Mouse (Mus musculus) mesoderm, embryonic 11.5 days (tissue): ENCODE results near the gene Melk.
A peak's percentile ranks its signal among the peaks of the same experiment; 100 is the strongest.

Source experiments
- DNase-seq: peaks from one replicate; pipeline ENCODE4 v3.0.0-alpha.2; 2012; ENCODE audit warnings: low read depth, low spot score

The Melk gene

DNA sequence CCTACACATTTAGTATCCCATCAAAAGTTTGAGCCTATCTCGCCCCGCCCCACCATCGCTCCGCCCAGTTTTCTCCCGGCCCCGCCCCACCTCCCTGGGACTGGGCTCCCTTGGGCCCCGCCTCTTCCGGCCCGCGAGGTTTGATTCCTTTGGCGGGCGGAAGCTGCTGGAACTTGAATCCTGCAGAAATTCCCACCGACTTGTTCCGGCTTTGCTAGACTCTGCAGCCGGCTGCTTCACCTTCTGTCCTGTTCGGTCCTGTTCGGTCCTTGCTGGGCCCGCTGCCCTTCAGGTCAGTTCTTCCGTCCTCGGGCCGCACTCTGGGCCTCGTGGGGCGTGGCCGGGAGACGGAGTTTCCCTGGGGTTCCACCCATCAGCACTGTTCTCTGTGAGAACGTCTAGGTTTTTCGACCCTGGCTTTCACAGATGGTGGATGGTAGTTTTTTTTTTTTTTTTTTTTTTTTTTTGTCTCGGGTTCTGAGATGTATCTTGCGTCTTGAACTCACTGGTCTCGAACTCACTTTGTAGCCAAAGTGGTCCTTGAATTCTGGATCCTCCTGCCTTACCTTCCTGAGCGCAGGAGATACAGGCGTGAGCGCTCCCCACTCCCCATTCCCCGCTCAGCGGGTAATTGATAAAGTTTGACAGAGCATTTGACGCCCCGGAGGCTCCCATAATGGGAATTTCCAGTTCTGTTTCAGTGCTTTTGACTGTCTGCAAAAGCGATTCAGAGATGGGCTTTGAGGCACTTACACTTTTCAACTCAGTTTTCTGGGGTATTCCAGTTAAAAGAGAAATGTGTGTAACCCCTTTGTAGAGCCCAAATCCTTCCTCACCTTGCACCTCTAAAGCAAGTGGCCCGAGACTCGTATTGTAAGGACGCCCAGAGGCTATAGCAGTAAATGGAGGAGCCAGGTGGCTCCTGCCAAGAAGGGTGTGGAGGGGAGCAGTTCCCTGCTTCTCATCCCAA is at the start of gene Melk:
TSS of gene Melk (plus strand) at position 96 of the 970 bp plus-strand sequence.
- DNase-seq = peak; percentile 90

DNA sequence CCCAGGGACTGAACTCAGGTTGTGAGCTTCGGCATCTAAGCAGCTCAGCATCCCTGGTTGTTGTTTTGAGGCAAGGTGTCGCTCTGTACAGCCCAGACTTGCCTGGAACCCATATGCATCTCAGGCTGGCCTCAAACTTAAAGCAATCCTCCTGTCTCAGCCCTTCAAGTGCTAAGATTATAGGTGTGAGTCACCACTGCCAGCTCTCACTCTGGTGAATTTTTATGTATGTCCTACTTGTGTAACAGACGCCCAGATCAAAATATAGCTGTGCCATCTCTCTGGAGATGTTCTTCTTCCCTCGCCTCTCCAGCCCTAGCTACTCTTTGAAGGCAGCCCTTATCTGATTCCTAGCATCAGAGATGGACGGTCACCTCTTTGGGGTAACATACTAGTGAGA is 49.2 kb upstream of the Melk start:
- no peak for DNase-seq

DNA sequence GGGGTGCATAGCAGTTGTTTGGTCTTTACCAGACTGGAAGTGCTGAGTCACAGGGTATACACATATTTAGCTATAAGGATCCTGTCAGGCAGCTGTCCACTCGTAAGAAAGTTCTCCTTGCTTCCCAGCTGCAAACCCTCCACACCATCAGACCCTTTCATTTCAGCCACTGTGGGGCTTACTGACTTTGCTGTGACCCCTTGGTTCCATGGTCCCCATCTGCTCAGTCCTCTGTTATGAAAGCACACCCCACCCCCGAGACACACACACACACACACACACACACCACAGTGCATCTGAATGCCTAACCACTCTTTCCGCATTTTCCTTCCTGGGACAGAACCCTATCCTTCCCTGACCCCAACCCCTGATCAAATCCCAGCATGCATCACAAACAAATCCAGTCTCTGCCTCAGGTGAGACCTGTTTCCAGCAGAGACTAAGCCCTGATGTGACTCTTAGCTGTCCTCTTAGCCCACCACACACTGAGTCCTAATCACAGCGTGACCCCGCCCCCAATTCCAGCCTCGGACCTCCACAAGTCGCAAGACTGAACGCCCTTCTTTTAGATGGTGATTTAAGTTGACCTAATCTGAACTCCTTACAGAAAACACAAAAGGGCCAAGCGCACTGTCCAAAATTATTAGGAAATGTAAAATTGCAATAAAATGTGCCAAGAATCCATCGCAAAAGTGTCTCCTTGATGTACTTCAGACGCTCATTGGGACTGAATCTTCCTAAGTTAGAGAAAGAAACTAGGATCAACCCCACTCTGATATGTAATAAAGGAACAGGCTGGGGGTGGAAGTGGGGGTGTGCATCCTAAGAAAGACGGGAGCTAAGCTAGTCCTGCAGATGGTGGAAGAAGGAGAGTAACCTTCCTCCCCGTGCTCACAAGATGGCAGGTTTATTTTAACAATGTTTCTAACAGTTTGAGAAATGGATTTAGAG is 48.4 kb upstream of the Melk start:
- DNase-seq = peak; percentile 16

DNA sequence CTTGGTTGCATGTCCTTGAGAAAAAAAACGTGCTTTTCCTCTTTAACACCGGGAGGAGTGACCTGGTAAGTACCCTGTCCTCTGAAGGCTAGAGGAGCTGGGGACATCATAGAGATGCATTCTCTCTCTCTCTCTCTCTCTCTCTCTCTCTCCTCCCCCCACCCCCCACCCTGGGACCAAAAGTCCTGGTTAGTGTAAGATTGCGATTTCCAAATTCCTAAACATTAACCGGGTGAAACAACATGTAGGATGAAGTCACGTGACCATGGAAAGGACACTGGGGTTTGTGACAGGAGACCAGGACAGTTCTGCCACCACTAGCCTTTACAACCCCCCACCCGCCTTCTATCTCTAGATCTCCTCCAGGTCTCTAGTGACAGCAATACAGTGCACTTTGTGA is 47.5 kb upstream of the Melk start:
- DNase-seq = no peak

DNA sequence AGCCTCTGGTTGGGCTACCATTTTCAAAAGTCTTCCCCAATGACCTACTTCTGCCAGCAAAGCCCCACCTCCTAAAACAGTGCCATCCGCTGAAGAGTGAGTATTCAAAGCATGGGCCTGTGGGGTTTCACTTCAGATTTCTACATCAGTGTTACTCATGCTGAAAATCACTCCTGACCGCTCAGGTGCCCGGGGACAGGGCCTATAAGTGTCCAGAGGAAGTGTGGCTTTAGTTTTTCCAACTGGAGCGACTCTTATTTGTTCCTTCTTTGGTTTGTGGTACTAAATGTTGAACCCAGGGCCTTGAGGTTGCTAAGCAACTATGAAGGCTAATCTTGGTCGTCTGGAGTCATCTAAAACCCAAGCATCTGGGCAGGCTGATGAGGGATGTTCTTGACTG is 46.1 kb upstream of the Melk start:
- no peak for DNase-seq

DNA sequence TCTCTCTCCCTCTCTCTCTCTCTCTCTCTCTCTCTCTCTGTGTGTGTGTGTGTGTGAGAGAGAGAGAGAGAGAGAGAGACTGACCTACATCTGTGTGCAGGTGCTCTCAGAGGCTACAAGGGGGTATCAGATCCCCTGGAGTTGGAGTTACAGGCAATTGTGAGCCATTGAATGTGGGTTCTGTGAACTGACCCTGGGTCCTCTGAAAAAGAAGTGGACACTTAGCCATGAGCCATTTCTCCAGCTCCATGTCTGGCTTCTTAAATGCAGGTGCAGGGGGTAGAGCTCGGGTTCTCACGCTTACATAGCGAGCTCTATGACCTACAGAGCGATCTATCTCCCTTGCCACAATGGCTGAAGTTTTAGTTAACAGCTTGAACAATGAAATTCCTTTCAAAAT is 41.5 kb upstream of the Melk start:
- no peak for DNase-seq

DNA sequence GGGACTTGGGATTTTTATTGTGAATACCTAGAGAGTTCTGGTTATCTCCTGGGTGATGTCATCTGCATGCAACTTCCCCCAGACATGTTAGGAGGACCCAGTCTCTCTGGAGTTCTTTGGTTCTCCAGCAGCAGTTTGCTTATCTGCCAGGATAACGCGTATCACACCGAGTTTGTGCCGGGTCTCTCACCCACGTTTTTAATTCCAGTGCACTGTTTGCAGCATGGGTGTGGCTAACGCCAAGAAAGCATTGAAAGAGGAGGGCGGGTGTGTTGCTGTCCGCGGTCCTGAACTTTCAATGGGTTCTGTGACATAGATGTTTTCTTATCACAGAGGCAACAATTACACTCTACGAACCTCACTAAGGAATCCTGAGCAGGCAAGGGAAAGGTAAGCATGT is 40.4 kb upstream of the Melk start:
- DNase-seq = peak; percentile 78

DNA sequence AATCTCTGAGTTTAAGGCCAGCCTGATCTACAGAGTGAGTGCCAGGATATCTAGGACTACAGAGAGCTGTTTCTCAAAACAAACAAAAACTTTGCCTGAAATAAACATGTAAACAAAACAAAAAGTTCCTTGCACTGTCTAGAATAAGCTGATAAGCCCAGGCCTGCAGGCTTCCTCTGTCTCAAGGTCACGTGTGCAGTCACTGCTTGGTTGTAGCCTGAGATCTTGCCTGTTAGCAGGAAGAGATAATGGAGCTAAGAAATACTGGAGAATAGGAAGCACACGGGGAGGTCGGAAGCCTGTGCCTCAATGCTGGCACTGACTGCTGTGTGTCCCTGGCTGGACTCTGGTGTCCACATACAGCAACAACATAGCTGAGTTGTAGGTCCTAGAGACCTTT is 35.2 kb upstream of the Melk start:
- no peak for DNase-seq

DNA sequence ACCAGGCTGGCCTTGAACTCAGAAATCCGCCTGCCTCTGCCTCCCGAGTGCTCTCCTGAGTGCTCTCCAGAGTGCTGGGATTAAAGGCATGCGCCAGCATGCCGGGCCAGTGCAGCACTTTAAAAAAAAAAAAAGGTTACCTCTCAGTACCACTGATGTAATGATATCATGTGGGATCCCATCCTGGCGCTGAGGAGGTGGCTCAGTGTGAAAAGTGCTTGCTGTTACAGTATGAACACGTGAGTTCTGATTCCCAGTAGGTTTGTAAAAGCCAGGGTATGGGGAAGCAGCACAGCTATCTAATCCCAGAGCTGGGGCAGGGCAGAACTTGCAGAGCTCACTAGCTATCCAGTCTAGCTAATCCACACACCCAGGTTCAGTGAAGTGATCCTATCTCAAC is 33.2 kb upstream of the Melk start:
- DNase-seq = no peak

DNA sequence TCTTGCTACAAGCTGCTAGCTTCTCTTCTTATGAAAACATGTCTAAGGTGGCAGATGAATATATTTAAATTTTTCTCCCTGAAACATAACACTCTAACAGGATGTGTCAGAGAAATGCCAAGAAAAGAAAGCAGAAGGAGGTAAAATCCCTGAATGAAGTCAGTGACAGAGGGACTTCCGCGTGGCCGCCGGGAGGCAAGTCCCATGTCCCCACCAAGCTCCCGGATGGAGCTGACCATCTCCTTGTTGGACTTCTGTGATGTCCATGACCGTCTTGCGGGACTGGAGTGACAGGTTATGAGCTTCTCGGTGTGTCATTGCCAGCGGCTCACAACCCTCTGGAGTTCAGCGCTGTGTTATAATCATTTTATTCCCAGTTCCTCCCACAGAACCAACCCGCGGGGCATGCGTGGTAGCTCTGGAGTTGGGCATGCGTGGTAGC is 31.3 kb upstream of the Melk start:
- no peak for DNase-seq

DNA sequence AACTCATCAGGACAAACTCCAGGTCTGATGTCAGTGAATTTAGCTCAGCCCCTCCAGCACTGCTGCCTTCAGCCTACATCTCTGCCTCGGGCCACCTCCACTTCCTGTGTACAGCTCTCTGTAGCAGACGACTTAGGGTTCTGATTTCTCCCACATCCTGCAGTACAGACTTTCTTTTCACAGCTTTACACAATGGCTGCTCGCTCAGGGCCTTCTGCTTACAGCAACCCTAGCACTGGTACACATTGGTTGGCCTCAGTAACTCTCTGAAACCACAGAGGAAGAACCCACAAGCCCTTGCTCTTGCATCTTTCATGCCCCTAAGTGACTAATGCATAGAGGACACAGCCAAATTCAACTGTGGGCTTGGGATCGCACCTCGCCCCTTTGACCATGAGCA is 29.5 kb upstream of the Melk start:
- DNase-seq = no peak

DNA sequence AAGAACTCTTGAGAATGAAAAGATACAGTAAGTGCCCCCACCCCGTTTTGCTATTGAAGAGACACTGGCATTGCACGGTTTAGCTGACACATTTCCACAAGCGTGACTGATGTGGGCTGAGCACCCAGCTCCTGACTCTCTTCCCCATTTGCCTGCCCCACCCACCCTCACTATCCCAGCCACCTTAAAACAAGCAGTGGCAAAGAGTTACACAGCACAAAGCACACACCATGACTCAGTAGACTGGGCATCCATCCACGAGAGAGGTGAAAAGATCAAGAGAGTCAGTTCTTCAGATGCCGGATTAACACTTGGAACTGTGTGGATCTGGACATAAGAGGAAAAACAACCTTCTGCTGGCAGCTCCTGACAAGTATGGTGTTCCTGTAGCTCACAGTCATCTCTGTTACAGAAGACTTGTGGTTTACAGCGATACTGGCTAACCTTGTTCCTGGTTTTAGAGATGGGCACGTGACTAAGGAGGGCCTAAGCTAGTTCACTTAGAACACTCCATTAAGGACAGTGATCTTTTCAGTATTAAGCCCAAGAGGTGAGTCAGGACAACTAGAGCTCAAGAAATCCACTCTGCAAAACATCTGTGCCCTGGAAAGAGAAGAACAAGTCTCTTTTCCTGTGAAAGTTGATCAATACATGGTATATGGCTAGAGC is 18.9 kb upstream of the Melk start:
- DNase-seq = no peak

DNA sequence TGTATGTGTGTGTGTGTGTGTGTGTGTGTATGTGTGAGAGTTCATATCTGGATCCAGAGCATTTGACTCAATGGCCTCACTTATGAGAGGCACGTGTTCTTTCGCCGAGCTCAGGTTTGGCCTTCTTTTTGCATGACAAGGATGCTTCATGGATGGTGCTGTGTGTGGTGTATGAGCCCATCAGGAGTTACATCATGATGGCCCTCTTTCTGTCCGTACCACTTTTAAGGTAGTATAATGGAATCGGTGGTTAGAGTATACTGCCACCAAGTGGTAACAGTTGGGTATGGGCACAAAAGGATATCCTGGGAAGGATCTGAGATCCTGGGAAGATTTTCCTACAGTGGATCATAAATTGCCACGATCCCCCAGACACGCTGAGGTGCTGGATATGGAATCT is 8.1 kb upstream of the Melk start:
- DNase-seq = peak; percentile 69

DNA sequence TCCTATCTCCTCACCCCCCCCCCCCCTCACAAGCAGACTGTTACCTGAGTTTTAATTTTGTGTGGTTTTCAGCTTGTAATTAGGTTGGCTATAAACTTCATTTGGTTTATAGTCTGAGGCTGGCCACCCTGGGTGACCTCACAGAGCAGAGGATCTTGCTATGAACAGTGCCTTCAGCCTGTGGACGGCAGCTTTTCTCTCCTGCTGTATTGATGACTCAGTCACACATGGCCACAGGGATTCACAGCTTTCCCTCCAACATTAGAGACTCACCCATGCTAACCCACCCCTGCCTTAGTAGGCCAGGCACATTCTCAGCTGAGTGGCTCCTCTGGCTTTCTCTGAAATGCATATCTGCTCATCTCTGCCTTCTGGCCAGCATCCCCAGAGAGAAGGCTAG is 4.8 kb upstream of the Melk start:
- DNase-seq = no peak

DNA sequence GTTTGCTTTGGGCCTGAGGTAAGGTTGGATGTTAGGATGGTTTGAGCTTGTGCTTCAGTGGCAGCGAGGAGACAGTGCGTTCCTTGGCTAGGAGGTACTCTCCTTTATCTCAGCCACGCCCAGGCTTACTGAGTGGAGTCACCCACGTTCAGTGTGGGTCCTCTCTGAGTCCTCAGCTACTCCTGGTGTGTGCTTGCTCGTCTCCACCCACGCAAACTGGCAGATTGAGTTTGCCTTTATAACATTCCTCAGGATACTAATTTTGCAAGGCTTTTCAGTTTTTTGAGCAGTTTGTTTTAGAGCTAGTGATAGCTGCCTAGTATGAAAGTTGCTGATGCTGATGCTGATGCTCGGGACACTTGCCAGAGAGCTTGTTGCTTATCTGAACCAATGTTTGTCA is 5.9 kb downstream of the Melk start:
- DNase-seq = no peak

DNA sequence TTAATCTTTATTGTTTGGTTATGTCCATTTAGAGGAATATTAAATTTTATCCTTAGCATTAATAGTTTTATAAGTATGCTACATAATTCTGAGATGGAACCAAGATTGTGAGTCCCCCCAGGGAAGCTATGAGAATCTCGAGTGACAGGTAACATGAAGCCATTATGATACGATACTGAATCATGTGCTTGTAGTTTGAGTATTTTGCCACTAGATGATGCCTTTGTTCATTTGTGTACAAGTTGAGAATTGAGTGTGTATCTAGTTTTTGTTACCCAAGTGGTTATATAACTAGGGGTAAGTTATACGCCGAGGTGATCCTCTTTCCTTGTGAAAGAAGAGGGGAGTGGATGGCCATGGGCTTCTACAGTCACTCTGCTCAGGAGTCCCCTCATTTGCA is 9.8 kb downstream of the Melk start:
- no peak for DNase-seq

DNA sequence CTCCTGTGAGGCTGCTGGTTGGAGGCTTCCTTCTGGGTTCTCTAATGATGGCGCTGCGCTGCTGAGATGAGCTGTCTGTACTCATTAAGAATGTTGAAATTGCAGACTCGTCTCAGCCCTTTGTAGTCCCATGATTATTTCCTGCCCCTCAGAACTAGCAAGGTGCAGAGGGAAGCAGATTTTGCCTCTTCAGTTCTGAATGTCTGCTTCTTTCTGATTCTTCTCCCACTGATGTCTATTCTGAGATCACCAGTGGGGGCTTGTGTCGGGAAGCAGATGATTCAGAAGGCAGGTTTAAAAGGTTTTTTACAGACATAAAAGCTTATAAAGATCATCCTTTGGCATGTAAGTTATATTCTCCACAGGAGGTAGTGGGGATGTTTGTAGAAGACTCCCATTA is 10.2 kb downstream of the Melk start:
- DNase-seq = no peak

DNA sequence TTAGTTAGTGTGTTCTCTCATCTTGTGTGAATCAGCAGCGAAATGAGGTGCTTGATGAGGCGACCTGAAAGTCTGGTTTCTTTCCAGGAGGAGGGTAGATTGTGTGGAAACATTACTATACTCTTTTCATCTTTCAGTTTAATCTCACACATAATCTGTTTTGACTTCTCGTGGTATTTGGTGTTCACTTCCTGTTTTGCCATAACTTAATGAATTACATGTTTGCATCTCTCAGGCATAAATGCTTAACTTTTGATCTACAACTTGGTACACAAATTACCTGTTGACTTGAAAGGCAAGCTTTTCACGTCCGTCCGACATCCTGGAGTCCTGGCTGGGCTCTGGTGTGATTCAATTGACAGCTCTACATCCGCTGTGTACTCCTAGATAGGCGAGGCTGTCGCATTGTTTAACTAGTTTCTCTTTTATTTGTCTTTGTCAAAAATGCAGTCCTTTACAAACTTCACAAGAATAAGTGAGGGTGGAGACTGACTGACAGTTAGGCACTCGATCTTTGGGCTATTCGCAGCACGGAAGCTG is 15.7 kb downstream of the Melk start:
- DNase-seq = no peak

DNA sequence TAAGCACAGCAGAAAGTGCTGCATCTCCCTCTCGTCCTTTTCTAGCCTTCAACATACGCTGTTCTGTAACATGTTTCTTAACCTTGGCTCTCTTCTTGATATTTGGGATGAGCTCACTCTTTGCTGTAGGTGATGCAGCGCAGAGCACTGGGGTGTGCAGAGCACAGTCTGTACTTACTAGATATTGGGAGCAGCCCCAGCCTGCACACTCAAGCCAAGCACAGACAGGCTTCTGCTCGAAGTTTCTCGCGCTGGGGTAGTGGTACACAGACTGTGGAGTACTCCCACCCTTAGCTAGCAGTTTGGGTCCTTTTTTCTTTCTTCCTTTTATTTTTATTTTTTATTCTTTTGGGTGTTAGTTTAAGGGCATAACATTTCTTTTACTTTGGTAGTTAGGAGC is 19.8 kb downstream of the Melk start:
- no peak for DNase-seq

DNA sequence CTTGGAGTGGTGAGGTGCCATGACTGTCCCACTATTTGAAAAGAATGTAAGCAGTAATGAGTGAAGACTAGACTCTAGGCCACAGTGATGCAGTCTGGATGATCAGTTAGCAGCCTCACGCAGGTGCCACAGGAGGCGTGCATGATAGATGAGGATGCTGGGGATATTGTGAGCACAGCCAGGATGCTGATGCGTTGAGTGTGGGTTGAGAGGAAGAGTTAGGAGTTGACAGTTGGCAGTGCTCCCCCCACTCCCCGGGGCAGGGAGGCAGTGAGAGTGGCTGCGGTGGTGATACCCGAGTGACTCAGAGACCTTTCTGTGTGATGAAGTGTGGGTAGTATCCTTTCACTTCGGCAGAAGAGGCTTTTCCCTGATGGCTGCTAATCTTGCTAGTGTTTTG is 21.4 kb downstream of the Melk start:
- DNase-seq = no peak

DNA sequence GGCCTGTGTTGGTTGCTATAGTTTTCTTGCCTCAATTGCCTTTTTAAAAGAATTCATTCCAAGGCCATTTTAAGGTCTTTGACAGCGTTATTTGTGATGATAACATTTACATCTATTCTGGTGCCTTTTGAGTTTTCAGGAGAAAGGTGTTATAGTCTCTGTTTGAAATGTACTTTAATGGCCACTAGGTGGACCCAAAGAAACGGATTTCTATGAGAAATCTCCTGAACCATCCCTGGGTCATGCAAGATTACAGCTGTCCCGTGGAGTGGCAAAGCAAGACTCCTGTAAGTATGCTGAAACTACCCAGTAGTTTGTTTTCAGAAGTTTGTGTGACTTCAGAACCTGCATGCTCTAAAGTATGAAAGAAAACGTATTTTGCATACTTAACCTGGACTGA is 24.8 kb downstream of the Melk start:
- no peak for DNase-seq

DNA sequence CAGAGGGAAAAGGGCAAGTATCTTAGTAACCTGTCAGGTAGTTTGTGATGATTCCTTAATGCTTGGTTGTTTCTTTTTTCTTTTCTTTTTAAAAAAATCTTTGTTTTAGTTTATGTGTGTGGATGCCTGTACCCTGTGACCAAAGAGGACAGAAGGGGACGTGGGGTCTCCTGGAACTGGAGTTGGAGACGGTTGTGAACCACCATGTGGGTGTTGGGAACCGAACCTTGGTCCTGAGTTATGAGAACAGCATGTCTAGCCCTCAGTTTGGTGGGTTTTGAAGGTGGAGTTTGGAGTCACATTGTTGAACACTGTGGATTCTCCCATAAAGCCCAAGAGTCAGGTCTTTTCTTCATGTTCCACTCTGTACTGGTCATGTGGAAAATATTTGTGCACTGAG is 26.0 kb downstream of the Melk start:
- no peak for DNase-seq
